Mouse (Mus musculus): Measurements from ENCODE around the gene Cttn.

The Cttn gene

GRCm38 (mm10) chr7:144391727-144392126, 79.1 kb downstream of the Cttn start:
- DNase-seq (ENCODE audit: low spot score), result no peak

GRCm38 (mm10) chr7:144390676-144391075, 80.1 kb downstream of the Cttn start:
- no peak for DNase-seq (ENCODE audit: low spot score)

GRCm38 (mm10) chr7:144389704-144390103, 81.1 kb downstream of the Cttn start:
- DNase-seq (ENCODE audit: low spot score), result no peak

GRCm38 (mm10) chr7:144387537-144387936, 83.3 kb downstream of the Cttn start:
- no peak for DNase-seq (ENCODE audit: low spot score)

All from ovary, postnatal 14 days (tissue).